Mouse (Mus musculus) testis, postnatal 14 days (tissue): Measurements from ENCODE around the gene Cln3.

Experiments
- DNase-seq: peaks from one replicate; pipeline ENCODE4 v3.0.0; 2021; ENCODE audit warnings: low spot score

Cln3 gene

GRCm38 (mm10) chr7:126594862-126595561 lies 9.4 kb upstream of the Cln3 start, which contains the start of gene Il27:
Gene Il27 (minus strand): TSS chr7:126594941.
- no peak for DNase-seq

GRCm38 (mm10) chr7:126587779-126588178 lies 2.2 kb upstream of the Cln3 start:
- DNase-seq = peak; percentile 58

GRCm38 (mm10) chr7:126586839-126587238 lies 1.2 kb upstream of the Cln3 start:
- peak; percentile 45 for DNase-seq

DNA sequence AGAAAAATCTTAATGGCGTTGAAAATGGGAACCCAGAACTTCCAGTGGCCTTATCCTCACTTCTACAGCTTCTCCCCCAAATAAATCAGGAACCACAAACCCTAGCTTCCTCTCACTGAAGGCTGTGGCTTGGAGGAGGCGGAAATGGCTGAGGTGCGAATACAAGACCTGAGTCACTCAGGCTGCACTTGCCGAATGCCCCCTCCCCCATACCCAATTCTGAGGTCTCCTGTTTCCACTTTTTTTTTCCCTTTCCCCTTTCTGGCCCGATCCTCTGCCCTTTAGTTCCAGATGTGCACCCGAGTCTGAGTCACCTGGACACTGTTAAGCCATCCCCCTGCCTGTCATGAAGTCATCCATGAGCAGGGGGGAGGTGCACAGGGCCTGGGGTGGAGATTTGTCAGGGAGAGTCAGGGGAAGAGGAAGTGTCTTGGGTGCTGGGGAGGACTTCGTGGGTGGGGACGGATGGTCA lies 1.1 kb downstream of the Cln3 start, which contains the start of gene Apobr:
Gene Apobr (plus strand): TSS at position 437 of the 472 bp plus-strand sequence.
- DNase-seq = no peak

DNA sequence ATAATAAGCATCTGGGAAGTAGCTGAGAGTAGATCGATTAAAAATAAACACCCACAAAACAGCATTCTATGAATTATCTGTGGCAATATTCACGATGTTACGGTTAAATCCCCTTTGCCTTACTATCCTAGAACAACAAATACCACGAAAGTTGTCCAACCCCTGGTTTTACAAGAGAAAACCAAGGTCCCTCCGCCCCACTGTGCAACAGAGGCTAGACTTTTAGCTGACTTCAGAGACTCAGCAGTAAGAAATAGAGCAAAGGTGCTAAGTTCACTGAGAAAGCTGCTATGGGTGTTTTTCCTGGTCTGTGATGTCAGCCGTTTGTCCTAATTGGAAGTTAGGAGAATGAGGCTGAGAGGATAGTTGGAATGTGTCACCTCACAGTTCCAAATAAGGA lies 1.9 kb downstream of the Cln3 start:
- DNase-seq = no peak

DNA sequence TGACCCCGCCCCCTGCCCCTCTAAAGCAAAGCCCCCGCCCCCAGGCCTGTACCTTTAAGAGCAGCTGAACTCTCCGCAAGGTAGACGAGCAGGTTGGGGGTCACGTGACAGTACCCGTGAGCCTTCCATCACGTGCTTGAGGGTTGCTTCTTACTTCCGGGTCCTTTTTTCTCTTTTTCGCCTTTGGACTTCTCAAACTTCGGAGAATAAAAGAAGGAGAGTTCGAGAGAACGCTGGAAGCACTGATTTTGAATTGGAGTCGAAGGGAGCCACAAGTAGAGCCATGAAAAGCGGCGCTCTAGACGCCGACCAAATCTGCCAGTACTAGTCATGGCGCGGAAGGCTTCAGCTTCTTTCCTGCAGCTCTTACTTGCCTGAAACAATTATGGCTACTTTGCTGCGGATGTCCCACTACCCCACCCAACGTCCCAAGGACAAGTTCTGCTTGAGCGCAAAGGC lies 2.3 kb downstream of the Cln3 start:
- DNase-seq = peak; percentile 91

GRCm38 (mm10) chr7:126582759-126583158 lies 2.9 kb downstream of the Cln3 start:
- DNase-seq = peak; percentile 66

DNA sequence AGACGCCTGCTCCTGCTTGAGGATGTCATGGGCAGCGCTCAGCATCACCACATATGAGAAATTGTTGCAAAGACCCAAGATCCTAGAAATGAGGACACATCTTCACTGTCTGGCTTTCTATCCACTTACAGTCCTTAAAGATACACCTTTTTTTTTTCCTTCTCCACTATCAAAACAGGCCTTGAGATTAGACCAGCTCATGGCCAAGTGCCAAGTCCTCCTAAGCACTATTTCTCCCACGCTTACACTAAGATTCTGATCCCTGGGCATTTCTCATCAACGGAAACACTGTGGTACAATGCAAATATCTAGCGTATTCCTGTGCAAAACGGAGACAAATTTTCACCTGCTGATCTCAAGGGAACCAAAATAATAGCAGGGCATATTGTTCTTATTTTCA lies 4.0 kb downstream of the Cln3 start:
- peak; percentile 50 for DNase-seq

GRCm38 (mm10) chr7:126579172-126579571 lies 6.4 kb downstream of the Cln3 start:
- no peak for DNase-seq

- peak; percentile 48 for DNase-seq
Measured at GRCm38 (mm10) chr7:126576946-126577345, 8.7 kb downstream of the Cln3 start.

GRCm38 (mm10) chr7:126566094-126566765 lies 19.4 kb downstream of the Cln3 start, which contains the start of gene Eif3c:
Gene Eif3c (minus strand): TSS chr7:126566411.
- DNase-seq = peak; percentile 88

DNA sequence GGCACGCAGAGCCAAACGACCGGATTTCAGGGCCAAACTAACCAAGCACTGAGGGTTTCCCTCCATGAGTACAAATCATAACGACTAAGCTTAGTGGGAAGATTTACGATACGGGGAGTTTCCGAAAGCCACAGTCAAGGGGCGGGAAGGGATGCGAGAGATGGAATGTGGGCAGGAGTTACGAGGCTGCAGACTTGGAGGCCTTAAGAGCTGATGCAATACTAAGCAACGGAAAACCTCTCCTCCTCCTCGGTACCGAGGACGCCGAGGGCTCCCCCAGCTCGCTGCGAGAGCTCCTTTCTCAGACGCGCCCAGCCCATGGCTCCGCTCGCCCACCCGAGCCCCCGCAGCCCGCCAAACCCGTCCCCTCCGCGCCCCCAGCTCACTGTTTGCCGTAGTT lies 19.9 kb downstream of the Cln3 start:
- no peak for DNase-seq

DNA sequence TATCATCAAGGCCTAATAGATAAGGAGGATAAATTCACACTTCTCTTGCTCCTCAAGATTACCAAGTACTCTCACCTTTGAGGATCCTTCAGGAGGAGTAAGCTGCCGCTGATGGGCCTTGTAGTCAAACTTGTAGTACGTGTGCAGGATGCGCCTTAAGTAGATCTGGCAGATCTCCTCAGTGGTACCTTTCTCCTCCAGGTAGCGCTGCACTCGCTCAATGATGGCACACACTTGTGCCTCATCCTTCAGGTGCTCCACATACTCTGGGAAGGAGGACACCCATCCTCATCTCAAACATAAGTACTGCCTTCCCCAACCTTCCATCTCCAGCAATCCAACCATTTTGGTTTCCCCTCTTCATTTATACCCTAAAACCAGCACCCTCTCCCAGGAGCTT lies 29.0 kb downstream of the Cln3 start:
- DNase-seq = no peak

GRCm38 (mm10) chr7:126554796-126555195 lies 30.8 kb downstream of the Cln3 start:
- DNase-seq = no peak

DNA sequence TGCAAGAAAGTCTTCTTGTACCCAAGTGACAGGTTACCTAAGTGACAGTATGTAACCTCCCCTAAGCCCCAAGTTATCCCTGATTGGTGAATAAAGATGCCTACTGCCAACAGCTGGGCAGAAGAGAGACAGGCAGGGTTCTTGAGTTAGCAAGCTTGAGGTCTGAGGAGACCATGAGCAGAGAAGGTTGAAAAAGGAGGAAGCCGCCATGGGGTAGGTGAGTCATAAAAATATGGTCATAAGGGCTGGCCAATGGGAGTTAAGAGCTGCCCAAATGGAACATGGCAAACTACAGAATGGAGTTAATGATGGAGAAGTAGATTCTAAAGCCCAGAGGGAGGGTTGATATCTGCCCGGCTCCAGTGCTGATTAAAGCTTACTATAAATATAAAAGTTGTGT lies 40.0 kb downstream of the Cln3 start:
- no peak for DNase-seq

DNA sequence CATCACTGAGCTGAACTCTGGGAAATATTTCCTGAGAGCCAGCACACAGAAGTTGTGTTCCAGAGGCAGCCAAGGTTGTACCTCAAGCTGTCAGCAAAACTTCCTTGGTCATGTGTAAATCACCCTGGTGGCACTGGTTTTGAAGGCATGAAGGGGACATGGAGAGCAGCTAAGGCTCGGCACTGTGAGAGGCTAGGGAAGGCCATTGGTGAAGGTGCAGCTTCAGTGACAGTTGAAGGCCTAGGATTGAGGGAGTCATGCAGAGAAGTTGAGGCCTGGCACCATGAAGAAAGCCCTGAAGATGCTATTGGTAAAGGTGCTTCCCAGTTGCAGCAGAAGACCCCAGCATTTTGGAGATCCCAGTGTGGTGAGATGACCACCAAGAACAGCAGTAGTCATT lies 44.0 kb downstream of the Cln3 start:
- DNase-seq = no peak

DNA sequence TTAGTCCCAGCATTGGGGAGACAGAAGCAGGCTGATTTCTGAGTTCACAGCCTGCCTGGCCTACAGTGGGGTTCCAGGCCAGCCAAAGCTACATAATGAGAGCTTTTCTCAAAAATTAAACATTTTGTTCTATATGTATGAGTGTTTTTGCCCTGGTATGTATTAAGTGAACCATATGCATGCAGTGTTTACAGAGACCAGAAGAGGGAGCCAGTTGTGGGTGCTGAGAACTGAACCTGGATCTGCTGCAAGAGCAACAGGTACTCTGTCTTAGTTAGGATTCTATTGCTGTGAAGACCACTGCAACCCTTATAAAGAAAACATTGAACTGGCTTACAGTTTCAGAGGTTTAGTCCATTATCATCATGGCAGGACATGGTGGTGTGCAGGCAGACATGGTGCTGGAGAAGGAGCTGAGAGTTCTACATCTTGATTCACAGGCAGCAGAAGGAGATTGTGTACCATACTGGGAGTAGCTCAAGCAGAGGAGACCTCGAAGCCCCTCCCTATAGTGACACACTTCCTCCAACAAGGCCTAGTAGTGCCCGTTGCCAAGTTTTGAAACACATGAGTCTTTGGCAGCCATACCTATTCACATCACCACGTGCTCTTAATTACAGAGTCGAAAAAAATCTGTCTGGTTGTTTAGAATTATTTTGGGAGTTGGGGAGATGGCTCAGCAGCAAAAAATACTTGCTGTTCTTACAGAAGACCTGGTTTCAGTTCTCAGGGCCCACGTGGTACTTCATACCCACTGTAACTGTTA lies 47.6 kb downstream of the Cln3 start:
- no peak for DNase-seq

- DNase-seq = no peak
Measured at GRCm38 (mm10) chr7:126536466-126536865, 49.2 kb downstream of the Cln3 start.

DNA sequence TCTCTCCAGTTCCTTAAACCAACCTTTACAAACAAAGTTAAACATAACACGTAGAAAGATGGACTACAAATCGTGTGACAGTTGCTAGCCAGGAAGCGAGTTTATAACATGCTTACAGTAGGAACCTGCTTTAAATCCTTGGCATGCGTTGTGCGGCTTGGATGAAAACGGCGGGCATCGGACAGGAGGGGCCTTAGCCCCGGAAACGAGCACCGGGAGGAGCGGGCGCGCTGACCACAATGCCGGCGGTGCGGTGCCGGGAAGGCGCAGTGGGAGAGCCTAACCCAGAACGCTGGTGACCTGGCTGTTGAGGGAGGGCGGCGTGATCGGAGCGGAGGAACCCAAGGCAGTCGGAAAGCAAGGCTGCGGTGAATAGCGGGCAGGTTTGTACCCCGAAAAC lies 49.9 kb downstream of the Cln3 start:
- DNase-seq = no peak

- DNase-seq = no peak
Measured at GRCm38 (mm10) chr7:126533434-126533833, 52.2 kb downstream of the Cln3 start.

DNA sequence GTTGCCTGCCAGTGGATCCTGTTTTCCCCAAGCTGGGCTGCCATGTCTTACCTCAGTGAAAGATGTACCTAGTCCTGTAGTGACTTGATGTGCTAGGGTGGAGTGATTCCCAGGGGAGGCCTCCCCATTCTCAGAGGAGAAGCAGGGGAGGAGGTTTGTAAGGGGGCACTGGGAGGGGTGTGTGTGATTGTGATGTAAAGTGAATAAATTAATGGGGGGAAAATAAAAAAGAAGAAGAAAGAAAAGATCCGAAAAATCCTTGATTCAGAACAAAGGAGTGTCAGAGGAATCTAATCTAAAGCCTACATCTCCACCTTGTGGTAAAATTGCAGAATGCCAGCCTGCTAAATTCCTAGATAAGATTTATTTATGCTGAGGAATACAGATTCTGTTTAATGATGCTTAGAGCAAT lies 57.4 kb downstream of the Cln3 start:
- DNase-seq = no peak

- no peak for DNase-seq
Measured at GRCm38 (mm10) chr7:126523316-126523715, 62.3 kb downstream of the Cln3 start.
